Mouse (Mus musculus) embryonic facial prominence, embryonic 12.5 days (tissue): Measurements from ENCODE around the gene Pla2g2f. TPM values are rescaled to one million over a fixed set of nuclear protein-coding genes. Genes with fewer than 3 reads are reported as not detected.
A peak's percentile ranks its signal among the peaks of the same experiment; 100 is the strongest.

Source experiments
- ATAC-seq: fragments of 200-750 bp; cut with Nextera tagmentation; 2 replicates; pipeline ENCODE4 v1.8.0; 2017; ENCODE audit not compliant: insufficient number of reproducible peaks, insufficient read depth, low FRiP score, low TSS enrichment
- H3K27ac ChIP-seq: fragments of 300-500 bp; sonication (generic); 2 replicates; pipeline ENCODE4 v1.5.1; 2016; ENCODE audit warnings: mild to moderate bottlenecking
- H3K27me3 ChIP-seq: fragments of 300-500 bp; sonication (generic); 2 replicates; pipeline ENCODE4 v1.6.1; 2016; ENCODE audit warnings: mild to moderate bottlenecking, moderate library complexity
- H3K36me3 ChIP-seq: fragments of 300-500 bp; sonication (generic); 2 replicates; pipeline ENCODE4 v1.6.1; 2016; ENCODE audit warnings: mild to moderate bottlenecking
- H3K4me1 ChIP-seq: fragments of 300-500 bp; sonication (generic); 2 replicates; pipeline ENCODE4 v1.6.1; 2016
- H3K4me2 ChIP-seq: fragments of 300-500 bp; sonication (generic); replicated peaks from 2 replicates; pipeline ENCODE4 v1.6.1; 2016; ENCODE audit warnings: mild to moderate bottlenecking, moderate library complexity
- H3K4me3 ChIP-seq: fragments of 300-500 bp; sonication (generic); 2 replicates; pipeline ENCODE4 v1.5.1; 2016; ENCODE audit warnings: mild to moderate bottlenecking
- H3K9ac ChIP-seq: fragments of 300-500 bp; sonication (generic); 2 replicates; pipeline ENCODE4 v1.6.1; 2016; ENCODE audit warnings: mild to moderate bottlenecking, moderate library complexity
- H3K9me3 ChIP-seq: fragments of 300-500 bp; sonication (generic); 2 replicates; pipeline ENCODE4 v1.6.1; 2016; ENCODE audit warnings: mild to moderate bottlenecking, moderate library complexity
- WGBS: fragments of 180-500 bp; shearing (Covaris S2); methylation state at CpG from one replicate; pipeline ENCODE4 v1.1.7; 2016; 5-methylcytosine and 5-hydroxymethylcytosine counted together
- polyA plus RNA-seq: library from polyadenylated mRNA; unstranded; fragments of >200 nt; fragmentation: Nextera tagmentation; extraction: Ambion mirVana; gene quantifications from 2 replicates; pipeline ENCODE4 v1.2.1, GENCODE M21; 2016

Pla2g2f gene
- polyA plus RNA-seq, 1 experiment from 2014 or later = not detected

DNA sequence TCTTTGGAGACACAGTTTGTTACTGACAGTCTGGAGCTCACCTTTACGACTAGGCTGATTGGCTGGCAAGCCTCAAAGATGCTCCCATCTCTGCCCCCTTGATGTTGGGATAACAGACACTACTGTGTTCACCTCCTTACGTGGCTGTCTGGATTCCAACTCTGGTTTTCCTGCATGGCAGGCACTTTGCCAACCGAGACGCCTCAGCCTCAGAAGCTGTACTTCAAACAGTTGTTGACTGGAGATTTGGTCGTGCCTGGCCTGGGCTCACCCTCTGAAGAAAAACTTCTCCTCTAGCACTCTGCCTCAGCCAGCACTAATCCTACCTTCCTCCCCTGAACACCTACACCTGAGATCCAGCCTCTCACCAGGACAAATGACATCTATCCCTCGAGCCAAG, 34.0 kb upstream of the Pla2g2f start:
- no peak for ATAC-seq
- H3K9me3 ChIP-seq = no peaks in the 10 kb centered on the region
- no peak overlapping the region for H3K4me2 ChIP-seq
- no peak overlapping the region for H3K27ac ChIP-seq
- 72% methylated on average over 6 of the region's 6 CpGs for WGBS
- H3K36me3 ChIP-seq = no peaks in the 10 kb centered on the region
- no peaks in the 10 kb centered on the region for H3K27me3 ChIP-seq
- no peaks in the 10 kb centered on the region for H3K4me1 ChIP-seq
- no peak overlapping the region for H3K9ac ChIP-seq
- no peak overlapping the region for H3K4me3 ChIP-seq

DNA sequence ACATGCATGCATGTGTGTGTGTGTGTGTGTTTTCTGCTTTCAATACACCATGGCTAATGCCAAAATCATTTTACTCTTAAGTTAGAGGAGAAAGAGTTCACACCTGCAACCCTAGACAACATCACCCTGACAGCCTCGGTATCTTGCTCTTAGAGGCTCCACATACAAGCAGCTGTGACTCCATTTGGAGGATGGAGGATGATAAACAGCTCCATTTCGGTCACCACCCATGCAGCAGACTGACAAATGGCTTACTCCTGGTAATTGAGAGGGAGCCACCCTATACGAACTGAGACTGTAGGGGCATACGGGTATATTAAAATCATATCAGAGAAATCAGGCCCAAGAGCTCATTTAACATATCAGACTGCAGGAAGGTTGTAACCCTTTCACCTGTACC, 31.0 kb upstream of the Pla2g2f start:
- WGBS = 80% methylated on average over 4 of the region's 4 CpGs
- H3K27me3 ChIP-seq = no peaks in the 10 kb centered on the region
- no peak for ATAC-seq
- no peaks in the 10 kb centered on the region for H3K36me3 ChIP-seq
- H3K4me3 ChIP-seq = no peak overlapping the region
- H3K4me1 ChIP-seq = no peaks in the 10 kb centered on the region
- no peak overlapping the region for H3K9ac ChIP-seq
- no peak overlapping the region for H3K27ac ChIP-seq
- H3K4me2 ChIP-seq = no peak overlapping the region
- no peaks in the 10 kb centered on the region for H3K9me3 ChIP-seq

DNA sequence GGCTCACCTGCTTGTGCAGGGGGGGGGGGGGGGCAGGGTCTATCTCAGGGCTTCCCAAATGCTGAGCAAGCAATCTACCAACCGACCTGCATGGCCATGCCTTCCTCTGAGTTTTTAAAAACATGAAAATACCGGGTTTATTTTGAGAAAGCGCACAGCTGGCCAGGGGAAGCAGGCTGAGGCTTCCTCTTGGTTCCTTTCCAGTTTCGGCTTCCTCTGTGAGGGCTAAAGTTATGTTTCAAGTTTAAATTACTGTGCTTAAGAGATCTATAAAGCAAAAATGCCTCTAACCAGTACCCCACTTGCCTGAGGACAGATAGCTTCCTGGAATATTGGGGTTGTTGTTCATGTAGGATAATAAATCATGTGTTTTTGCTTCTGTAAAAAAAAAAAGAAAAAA, 28.7 kb upstream of the Pla2g2f start:
- no peak for ATAC-seq
- H3K27ac ChIP-seq = no peak overlapping the region
- 70% methylated on average over 4 of the region's 4 CpGs for WGBS
- no peaks in the 10 kb centered on the region for H3K36me3 ChIP-seq
- H3K9me3 ChIP-seq = no peaks in the 10 kb centered on the region
- no peak overlapping the region for H3K4me2 ChIP-seq
- H3K27me3 ChIP-seq = no peaks in the 10 kb centered on the region
- no peak overlapping the region for H3K4me3 ChIP-seq
- H3K9ac ChIP-seq = no peak overlapping the region
- no peaks in the 10 kb centered on the region for H3K4me1 ChIP-seq

DNA sequence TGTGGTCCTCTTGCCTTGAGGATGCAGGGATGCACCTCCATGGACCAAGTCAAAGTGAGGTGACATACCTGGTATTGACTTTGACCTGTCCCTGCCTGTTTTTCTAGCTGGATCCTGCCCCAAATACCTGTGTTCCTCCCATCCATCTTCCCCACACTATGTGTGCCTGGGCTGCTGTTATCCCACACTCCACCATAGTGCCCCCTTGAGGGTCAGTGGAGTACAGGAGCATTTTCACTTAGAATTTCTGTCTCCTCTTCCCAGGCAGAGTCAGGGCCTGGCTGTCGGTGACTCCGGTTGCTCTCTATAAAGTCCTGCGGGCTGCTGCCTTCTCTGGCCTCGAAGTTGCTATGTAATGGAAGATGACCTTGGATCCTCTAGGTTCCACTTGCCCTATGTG, 28.3 kb upstream of the Pla2g2f start:
- Histone ChIP-seq H3K9me3 (no peaks in the 10 kb centered on the region), H3K4me2 (no peak overlapping the region), H3K9ac (no peak overlapping the region), H3K4me3 (no peak overlapping the region), H3K27me3 (no peaks in the 10 kb centered on the region), H3K4me1 (no peaks in the 10 kb centered on the region), H3K27ac (no peak overlapping the region), H3K36me3 (no peaks in the 10 kb centered on the region)
- no peak for ATAC-seq
- WGBS = 56% methylated on average over 4 of the region's 4 CpGs

DNA sequence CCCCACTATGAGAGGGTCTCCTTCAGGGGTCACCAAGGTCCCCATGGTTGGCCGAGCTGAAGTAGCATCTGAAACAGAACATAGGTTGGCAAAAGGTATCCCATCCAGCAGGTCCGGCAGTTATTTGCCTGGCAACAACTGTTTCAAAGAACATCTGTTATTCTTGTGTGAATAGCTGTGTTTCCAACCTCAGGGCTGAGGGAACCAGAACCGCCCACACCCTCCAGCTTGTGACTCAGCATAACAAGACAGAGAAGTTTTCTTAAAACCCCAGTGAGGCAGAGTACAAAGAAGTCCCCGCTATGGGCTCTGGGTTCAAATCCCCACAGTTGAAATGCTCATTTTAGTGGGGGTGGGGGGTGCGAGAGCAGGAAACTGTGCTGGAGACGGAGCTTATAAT, 24.7 kb upstream of the Pla2g2f start:
- peaks cover 6% of the 10 kb centered on the region for H3K4me1 ChIP-seq
- no peak for ATAC-seq
- 77% methylated on average over 6 of the region's 6 CpGs for WGBS
- no peak overlapping the region for H3K4me3 ChIP-seq
- H3K27ac ChIP-seq = no peak overlapping the region
- no peak overlapping the region for H3K4me2 ChIP-seq
- 0 out of 2 replicates have a peak, but pooled peaks cover 2% of the 10 kb centered on the region for H3K27me3 ChIP-seq
- H3K9ac ChIP-seq = no peak overlapping the region
- H3K36me3 ChIP-seq = no peaks in the 10 kb centered on the region
- no peaks in the 10 kb centered on the region for H3K9me3 ChIP-seq

DNA sequence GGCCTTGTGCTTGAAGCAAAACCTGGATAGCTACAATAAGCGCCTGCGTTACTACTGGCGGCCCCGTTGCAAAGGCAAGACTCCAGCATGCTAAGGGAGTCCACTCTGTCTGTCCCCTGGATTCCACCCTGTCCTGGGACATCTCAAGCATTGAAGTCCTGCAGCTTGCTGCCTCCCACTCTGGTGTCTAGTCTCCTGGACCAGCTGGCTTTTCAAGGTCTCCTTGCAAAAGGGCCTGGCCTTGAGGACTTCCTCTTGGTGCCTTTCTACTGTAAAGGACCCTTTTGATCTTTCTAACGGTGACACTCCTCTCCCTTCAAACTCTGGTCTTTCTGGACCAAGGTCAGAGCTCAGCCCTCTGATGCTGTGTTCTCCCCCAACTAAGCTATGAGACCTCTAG, 22.9 kb upstream of the Pla2g2f start:
- no peak overlapping the region for H3K27ac ChIP-seq
- no peak for ATAC-seq
- 0 out of 2 replicates have a peak, but pooled peaks cover 2% of the 10 kb centered on the region for H3K27me3 ChIP-seq
- H3K9me3 ChIP-seq = no peaks in the 10 kb centered on the region
- WGBS = 91% methylated on average over 5 of the region's 5 CpGs
- H3K4me2 ChIP-seq = no peak overlapping the region
- H3K9ac ChIP-seq = no peak overlapping the region
- H3K36me3 ChIP-seq = no peaks in the 10 kb centered on the region
- H3K4me1 ChIP-seq = peaks cover 6% of the 10 kb centered on the region
- H3K4me3 ChIP-seq = no peak overlapping the region

DNA sequence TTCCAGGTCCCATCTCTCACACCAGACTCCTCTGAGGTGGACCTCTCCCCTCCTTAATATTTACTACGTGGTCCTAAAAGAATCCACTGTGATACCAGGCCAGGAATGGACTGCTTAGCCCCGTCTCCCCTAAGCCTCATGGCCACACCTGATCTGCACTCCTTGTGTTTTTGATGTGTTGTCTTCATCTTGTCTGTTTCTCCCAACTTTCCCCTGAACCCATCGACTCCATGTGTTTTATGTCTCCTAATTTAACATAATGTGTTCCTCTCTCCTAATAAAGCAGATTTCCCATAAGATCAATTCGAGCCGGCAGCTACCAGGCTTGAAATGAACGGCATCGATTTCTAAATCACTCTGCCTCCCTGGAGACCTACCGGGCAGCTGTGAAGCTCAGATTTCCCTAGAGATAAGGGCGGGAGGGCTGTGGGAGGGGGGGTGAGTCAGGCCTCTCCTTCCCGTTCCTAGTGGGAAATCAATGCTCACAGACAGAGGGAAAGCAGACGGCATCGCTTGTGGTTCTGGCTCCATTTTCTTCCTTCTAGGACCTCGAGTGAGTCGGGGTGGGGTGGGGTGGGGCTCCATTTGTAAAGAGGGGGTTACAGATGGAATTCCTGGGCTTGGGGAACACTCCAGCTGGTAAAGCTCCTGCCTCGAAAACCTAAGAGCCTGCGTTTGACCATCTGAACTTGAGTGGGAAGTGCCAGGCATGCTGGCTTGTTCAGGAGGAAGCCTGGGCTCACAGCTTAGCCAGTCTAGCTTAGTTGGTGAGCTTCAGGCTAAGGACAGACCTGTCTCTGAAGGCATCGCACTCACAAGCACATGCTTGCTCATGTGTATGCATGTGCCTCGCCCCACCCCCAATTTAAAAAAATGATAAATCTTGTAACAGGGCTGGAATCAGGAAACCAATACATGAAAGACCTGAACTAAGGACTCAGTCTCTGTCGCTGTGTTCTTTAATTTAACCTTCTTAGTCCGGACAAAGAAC, 20.3 kb upstream of the Pla2g2f start:
- no peaks in the 10 kb centered on the region for H3K9me3 ChIP-seq
- no peak for ATAC-seq
- H3K27me3 ChIP-seq = 0 out of 2 replicates have a peak, but pooled peaks cover 2% of the 10 kb centered on the region
- 0 out of 2 replicates have a peak overlapping the region, but pooled peaks have one; percentile 4 for H3K4me2 ChIP-seq
- WGBS = 35% methylated on average over 20 of the region's 20 CpGs
- no peak overlapping the region for H3K4me3 ChIP-seq
- H3K4me1 ChIP-seq = peaks cover 6% of the 10 kb centered on the region
- H3K27ac ChIP-seq = no peak overlapping the region
- no peaks in the 10 kb centered on the region for H3K36me3 ChIP-seq
- H3K9ac ChIP-seq = no peak overlapping the region

DNA sequence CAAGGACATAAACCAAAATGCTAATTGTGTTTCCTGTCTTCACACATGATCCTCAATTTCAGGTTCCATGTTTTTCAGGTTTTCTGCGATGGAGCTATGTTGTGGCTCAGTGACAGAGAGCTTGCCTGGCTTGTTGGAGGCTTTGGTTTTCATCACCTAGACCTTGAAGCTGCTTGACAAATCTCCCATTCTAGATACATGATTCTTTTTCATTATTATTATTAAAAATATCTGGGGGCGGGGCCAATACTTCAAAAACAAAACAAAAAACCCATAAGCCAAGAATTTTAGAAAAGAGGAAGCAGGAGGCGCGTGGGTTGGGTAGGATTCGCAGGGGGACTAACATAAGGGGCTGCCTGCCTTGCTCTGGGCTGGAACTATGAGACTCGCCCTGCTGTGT, 18.0 kb upstream of the Pla2g2f start, which contains the start of gene Pla2g2d:
Gene Pla2g2d (plus strand): TSS at position 301 of the 400 bp plus-strand sequence.
- Histone ChIP-seq H3K4me2 (no peak within 1 kb of the TSS), H3K27me3 (0 out of 2 replicates have a peak, but pooled peaks cover 5% of the 10 kb centered on the region), H3K9ac (no peak within 1 kb of the TSS), H3K27ac (no peak within 1 kb of the TSS), H3K9me3 (no peaks in the 10 kb centered on the region), H3K36me3 (no peaks in the 10 kb centered on the region), H3K4me1 (peaks cover 6% of the 10 kb centered on the region), H3K4me3 (no peak within 1 kb of the TSS)
- WGBS = 77% methylated on average over 6 of the region's 6 CpGs
- ATAC-seq = no peak

DNA sequence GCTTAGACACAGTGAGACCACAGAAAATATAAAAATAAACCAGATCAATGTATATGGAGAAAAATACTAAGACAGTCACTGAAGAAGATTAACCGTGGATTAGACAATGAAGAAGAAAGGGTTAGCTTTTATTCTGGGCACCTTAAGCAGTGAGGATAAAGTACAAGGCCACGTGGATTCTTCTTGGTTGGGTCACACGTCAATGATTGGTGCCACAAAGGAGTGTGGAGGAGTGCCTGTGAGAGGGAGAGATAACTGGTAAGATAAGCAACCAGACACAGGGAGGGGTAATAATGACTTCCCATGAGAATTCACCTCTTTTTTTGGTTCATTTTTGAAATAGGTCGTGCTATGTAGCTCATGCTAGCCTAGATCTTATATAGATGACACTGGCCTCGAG, 15.0 kb upstream of the Pla2g2f start:
- 78% methylated on average over 5 of the region's 5 CpGs for WGBS
- Histone ChIP-seq H3K4me1 (no peaks in the 10 kb centered on the region), H3K27ac (no peak overlapping the region), H3K4me3 (no peak overlapping the region), H3K9me3 (no peaks in the 10 kb centered on the region), H3K9ac (no peak overlapping the region), H3K36me3 (no peaks in the 10 kb centered on the region), H3K27me3 (0 out of 2 replicates have a peak, but pooled peaks cover 2% of the 10 kb centered on the region), H3K4me2 (no peak overlapping the region)
- ATAC-seq = no peak

DNA sequence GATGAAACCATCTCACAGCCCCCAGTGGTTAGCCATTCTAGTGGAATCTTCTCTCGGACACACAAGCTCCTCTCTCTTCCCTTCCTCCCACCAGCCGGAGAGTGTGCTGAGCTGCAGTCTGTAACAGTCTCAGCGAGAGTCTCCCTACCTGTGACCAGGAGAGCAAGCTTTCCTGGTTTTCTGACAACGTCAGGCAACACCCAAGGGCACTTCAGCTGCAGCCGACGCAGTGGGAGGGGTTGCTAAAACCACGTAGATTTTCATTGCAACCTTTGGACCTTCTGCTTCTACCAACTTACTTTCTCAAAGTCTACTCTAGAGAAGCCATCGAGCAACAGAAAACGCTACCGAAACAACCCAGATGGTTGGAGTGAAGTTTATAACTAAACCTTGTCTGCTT, 14.5 kb upstream of the Pla2g2f start:
- Histone ChIP-seq H3K4me2 (no peak overlapping the region), H3K4me1 (no peaks in the 10 kb centered on the region), H3K4me3 (no peak overlapping the region), H3K9me3 (no peaks in the 10 kb centered on the region), H3K36me3 (no peaks in the 10 kb centered on the region), H3K27ac (no peak overlapping the region), H3K9ac (no peak overlapping the region), H3K27me3 (0 out of 2 replicates have a peak, but pooled peaks cover 2% of the 10 kb centered on the region)
- WGBS = 86% methylated on average over 10 of the region's 10 CpGs
- ATAC-seq = no peak

DNA sequence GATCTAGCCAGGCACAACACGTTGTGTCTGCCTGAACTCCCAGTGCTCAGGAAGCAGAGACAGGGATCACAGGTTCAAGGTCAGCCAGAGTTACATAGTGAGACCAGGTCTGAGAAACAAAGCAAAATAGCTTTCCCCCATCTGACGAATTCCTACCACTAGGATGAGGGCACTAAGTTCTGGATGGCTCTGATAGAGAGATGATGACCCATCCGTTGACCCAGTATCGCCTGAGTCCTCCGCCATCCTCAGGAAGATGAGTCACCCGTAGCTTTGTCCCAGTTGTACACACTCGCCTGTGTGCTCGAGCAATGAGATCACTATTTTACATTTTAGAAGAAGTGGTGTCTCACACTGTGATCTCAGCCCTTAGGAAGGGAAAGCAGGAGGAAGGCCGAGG, 4.8 kb upstream of the Pla2g2f start:
- Histone ChIP-seq H3K36me3 (no peaks in the 10 kb centered on the region), H3K27ac (no peak overlapping the region), H3K9ac (no peak overlapping the region), H3K27me3 (no peaks in the 10 kb centered on the region), H3K4me1 (no peaks in the 10 kb centered on the region), H3K4me3 (no peak overlapping the region), H3K9me3 (no peaks in the 10 kb centered on the region), H3K4me2 (no peak overlapping the region)
- WGBS = 80% methylated on average over 9 of the region's 9 CpGs
- no peak for ATAC-seq

DNA sequence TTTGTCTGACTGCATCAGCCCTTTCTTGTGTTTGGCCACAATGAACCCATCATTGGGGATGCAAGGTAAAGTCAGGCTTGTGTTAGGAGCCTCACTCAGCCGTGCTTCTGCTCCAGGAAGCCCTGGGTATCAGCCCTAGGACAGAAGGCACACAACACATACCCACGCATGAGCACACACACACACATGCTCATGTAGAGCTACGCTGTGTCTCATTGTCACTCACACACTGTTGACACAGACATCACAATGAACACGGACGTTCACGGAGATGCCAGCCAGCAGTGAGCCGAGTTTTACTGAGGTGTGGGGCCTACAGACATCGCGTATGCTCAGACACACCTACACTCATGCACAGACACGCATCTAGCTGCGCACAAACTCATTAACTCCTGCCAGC, 1.4 kb downstream of the Pla2g2f start:
- ATAC-seq = no peak
- H3K27ac ChIP-seq = no peak overlapping the region
- H3K4me3 ChIP-seq = no peak overlapping the region
- no peak overlapping the region for H3K9ac ChIP-seq
- no peak overlapping the region for H3K4me2 ChIP-seq
- no peaks in the 10 kb centered on the region for H3K4me1 ChIP-seq
- no peaks in the 10 kb centered on the region for H3K9me3 ChIP-seq
- H3K36me3 ChIP-seq = no peaks in the 10 kb centered on the region
- no peaks in the 10 kb centered on the region for H3K27me3 ChIP-seq
- 79% methylated on average over 11 of the region's 11 CpGs for WGBS
